Mouse (Mus musculus): Measurements from ENCODE around the gene Cphx3.
"Not testable (repeated sequence)": the region's sequence is repeated elsewhere in the genome, so short reads cannot be mapped to it uniquely, and the experiment has no call there.

DNA sequence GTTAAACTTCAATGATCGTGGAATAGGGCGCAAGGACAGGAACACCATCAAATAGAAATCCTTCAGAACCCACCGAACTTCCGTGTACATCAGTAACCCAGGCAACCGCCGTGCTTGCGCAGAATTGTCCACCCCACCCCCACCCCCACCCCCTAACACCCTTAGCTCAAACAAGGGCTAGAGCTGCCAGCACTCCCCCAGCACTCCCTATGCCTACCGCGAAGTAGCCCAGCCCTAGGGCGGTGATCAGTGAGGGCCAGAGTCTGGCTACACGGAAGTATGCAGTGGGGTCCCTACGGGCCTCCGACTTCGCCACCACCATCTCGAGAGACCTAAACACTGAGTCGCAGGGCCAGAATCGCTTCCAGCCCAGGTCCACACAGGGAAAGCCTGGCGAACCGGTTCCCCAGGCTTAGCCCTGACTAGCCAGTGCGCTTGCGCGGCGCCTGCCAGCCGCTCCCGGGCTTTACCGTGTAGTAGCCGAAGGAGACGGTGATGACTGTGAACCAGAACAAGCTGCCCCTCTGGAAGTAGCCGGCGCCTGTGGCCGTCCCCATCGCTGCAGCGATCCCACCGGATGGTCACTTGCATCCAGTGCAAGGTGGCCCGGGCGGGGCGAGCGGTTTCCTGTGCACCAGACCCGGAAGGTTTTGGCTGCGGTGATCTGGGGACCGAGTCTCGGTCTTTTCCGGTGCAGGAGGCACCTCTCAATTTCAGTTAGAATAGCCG, 124.3 kb downstream of the Cphx3 start:
- not testable (repeated sequence) for TF ChIP-seq CTCF (IDR thresholded peaks at IDR 0.05; ENCODE audit: borderline replicate concordance, extremely low read depth, insufficient read depth, insufficient read length); POLR2A (IDR thresholded peaks at IDR 0.05; ENCODE audit: borderline replicate concordance, extremely low read depth, insufficient read depth, insufficient read length, poor library complexity, severe bottlenecking)
